Mouse (Mus musculus) kidney, embryonic 15.5 days (tissue): ENCODE measurements at regions not wholly inside any gene's neighbourhood (a gene's known extent, or its start where the extent isn't known, plus 50 kb on each side); places are given as distances from the start of the nearest gene placed in this dataset.
A peak's percentile ranks its signal among the peaks of the same experiment; 100 is the strongest.
"Not testable (repeated sequence)": the region's sequence is repeated elsewhere in the genome, so short reads cannot be mapped to it uniquely, and the experiment has no call there.

Experiments
- ATAC-seq: fragments of 200-750 bp; cut with Nextera tagmentation; replicated peaks from 2 replicates; pipeline ENCODE4 v1.8.0; 2017; ENCODE audit warnings: moderate TSS enrichment; ENCODE audit not compliant: low FRiP score
- H3K27ac ChIP-seq: fragments of 300-500 bp; sonication (generic); 2 replicates; pipeline ENCODE4 v1.5.1; 2015; ENCODE audit warnings: mild to moderate bottlenecking, inconsistent platforms
- H3K27me3 ChIP-seq: fragments of 300-500 bp; sonication (generic); 2 replicates; pipeline ENCODE4 v1.6.1; 2015; ENCODE audit warnings: inconsistent platforms
- H3K36me3 ChIP-seq: fragments of 300-500 bp; sonication (generic); 2 replicates; pipeline ENCODE4 v1.6.1; 2015; ENCODE audit warnings: inconsistent platforms
- H3K4me1 ChIP-seq: fragments of 300-500 bp; sonication (generic); 2 replicates; pipeline ENCODE4 v1.6.1; 2015; ENCODE audit warnings: inconsistent platforms
- H3K4me2 ChIP-seq: fragments of 300-500 bp; sonication (generic); 2 replicates; pipeline ENCODE4 v1.6.1; 2015; ENCODE audit warnings: moderate library complexity, mild to moderate bottlenecking, inconsistent platforms
- H3K4me3 ChIP-seq: fragments of 300-500 bp; sonication (generic); replicated peaks from 2 replicates; pipeline ENCODE4 v1.5.1; 2015; ENCODE audit warnings: mild to moderate bottlenecking, inconsistent platforms
- H3K9ac ChIP-seq: fragments of 300-500 bp; sonication (generic); 2 replicates; pipeline ENCODE4 v1.6.1; 2015; ENCODE audit warnings: mild to moderate bottlenecking, inconsistent platforms
- H3K9me3 ChIP-seq: fragments of 300-500 bp; sonication (generic); replicated peaks from 2 replicates; pipeline ENCODE4 v1.6.1; 2016; ENCODE audit warnings: inconsistent platforms
- WGBS: fragments of 180-500 bp; shearing (Covaris S2); methylation state at CpG from one replicate; pipeline ENCODE4 v1.1.7; 2015; ENCODE audit warnings: mixed read lengths; 5-methylcytosine and 5-hydroxymethylcytosine counted together

DNA sequence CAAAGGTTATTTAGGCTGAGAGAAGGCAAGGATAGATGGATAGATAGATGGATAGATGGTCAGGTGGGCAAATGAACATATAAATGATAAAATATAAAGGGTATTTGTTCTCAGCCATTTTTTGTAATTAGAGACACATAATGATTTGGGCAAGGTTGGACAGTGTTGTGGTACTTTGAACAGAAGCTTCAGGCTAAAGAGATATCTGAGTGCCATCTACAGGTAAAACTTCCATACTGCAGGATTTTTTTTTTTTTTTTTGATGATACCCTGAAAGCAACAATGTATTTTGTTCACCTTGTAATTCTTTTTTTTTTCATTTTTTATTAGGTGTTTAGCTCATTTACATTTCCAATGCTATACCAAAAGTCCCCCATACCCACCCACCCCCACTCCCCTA is 110.1 kb upstream of the Trabd2b start:
- H3K27me3 ChIP-seq = peaks cover 6% of the 10 kb centered on the region; the same call in 1 of the 2 replicates
- no peaks in the 10 kb centered on the region for H3K9me3 ChIP-seq
- ATAC-seq = no peak
- no peak overlapping the region for H3K27ac ChIP-seq
- no peak overlapping the region for H3K4me3 ChIP-seq
- no peaks in the 10 kb centered on the region for H3K36me3 ChIP-seq
- no peaks in the 10 kb centered on the region for H3K4me1 ChIP-seq
- H3K4me2 ChIP-seq = no peak overlapping the region
- H3K9ac ChIP-seq = no peak overlapping the region

DNA sequence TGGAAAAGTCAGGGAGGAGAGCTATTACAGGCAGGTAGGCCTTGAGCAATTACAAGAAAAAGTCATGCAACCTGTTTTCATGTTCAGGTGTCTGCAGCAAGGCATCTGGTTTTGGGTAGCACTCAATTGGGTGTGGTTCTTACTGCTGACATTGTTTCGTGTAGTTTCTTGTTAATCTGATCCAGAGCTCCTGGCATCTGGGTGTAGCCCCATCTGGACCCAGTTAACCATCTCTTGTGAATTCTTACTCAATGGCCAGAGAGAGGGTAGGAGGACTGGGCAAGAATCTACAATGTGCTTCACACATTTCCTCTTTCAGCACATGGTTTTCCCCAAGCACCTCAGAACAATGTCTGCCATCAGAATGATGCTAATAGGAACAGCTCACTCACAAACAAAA is 108.0 kb upstream of the Trabd2b start:
- H3K4me1 ChIP-seq, ATAC-seq, H3K36me3 ChIP-seq, H3K27ac ChIP-seq, H3K9ac ChIP-seq, H3K9me3 ChIP-seq, H3K4me2 ChIP-seq, H3K4me3 ChIP-seq: not testable (repeated sequence)
- peaks cover 20% of the 10 kb centered on the region for H3K27me3 ChIP-seq
- 65% methylated on average over 1 of the region's 1 CpGs for WGBS

DNA sequence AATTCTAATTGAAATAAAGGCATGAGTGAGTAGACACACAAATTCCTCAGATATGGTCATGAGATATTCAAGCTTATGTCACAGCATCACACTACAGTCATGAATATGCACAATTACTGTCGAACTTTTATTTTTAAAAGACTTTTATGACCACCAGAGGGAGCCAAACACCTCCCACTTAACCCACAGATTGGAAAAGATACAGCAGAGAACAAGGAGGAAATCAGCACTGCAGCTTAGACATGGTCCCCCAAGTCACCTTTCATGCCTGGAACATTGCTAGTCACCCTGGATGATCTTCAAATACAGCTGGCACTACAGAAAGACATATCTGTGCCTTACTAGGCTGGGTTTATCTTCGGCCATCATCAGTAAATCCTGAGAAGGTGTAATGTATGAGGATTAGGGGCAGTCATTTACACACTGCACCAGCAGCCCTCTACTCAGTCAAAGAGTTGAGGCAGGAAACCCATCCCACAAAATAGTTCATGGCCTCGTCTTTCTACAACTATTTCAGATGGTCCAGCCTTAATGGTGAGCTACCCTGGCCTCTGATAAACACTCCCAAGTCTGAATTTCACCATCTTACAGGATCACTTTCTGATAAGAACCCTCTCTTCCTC is 106.0 kb upstream of the Trabd2b start:
- Histone ChIP-seq H3K4me3 (no peak overlapping the region), H3K27me3 (peaks cover 20% of the 10 kb centered on the region), H3K4me1 (peaks cover 13% of the 10 kb centered on the region), H3K27ac (no peak overlapping the region), H3K9me3 (no peaks in the 10 kb centered on the region), H3K4me2 (no peak overlapping the region), H3K36me3 (no peaks in the 10 kb centered on the region), H3K9ac (no peak overlapping the region)
- 41% methylated on average over 3 of the region's 3 CpGs for WGBS
- no peak for ATAC-seq

DNA sequence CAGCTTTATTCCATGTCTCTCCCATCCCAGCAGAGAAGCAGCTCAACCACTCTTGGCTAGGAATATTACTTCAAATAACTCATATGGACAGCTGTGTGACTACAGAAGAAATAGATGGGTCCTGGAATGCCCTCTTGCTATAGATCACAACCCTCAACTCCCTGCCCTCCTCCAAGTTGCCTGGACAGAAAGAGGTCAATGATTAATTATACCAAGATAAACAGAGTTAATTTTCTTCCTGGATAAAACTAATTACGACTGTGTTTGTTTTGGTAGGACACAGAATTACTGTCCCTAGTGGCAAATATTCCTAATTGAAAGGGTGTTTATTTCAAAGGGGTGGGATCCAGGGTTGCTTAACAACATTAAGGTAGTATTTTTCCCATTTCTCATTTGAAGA is 101.9 kb upstream of the Trabd2b start:
- Histone ChIP-seq H3K9ac (no peak overlapping the region), H3K4me1 (peaks cover 16% of the 10 kb centered on the region), H3K4me3 (no peak overlapping the region), H3K27ac (no peak overlapping the region), H3K27me3 (peaks cover 20% of the 10 kb centered on the region), H3K9me3 (no peaks in the 10 kb centered on the region), H3K4me2 (no peak overlapping the region), H3K36me3 (no peaks in the 10 kb centered on the region)
- WGBS = 15% methylated on average over 1 of the region's 1 CpGs
- ATAC-seq = peak; percentile 70

DNA sequence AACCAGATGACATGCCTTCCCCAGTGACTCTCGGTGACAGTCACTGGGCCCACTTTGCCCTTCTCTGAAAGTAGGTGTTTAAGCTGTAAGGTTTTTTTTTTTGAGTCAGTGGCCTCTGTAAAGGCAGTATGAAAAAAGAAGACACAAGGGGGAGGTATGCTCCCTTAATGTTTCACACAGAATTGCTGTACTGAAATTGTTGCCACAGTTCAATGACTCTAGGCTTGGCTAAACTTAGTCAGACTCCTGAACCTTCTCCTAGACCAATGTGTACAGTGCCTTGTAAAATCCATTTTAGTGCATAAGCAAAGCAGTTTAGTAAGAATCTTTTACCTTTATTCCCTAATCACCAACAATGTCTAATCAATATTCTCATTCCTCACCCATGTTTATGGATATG is 99.0 kb upstream of the Trabd2b start:
- Histone ChIP-seq H3K9ac (no peak overlapping the region), H3K4me3 (no peak overlapping the region), H3K4me2 (no peak overlapping the region), H3K4me1 (peaks cover 16% of the 10 kb centered on the region), H3K27ac (no peak overlapping the region), H3K9me3 (no peaks in the 10 kb centered on the region), H3K36me3 (no peaks in the 10 kb centered on the region), H3K27me3 (peaks cover 16% of the 10 kb centered on the region; the same call in 1 of the 2 replicates)
- ATAC-seq = no peak
- WGBS = 59% methylated on average over 1 of the region's 1 CpGs

DNA sequence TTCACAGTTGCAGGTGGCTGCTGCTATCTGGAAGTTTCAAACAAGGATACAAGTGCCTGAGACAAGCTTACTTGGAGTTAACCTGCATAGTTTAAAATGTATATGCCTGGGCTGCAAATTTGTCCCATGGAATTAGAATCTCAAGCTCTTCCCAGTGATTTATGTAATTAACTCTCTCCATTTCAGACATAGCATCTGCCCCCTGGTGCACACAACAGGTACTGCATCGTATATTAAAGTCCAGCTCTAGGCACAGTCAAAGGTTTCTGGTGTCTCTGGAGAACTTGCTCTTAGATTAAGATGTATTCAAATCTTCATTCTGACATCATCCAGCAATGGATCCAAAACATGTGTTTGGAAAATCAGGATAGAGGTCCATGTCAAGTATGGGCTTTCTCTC is 98.0 kb upstream of the Trabd2b start:
- ATAC-seq = no peak
- H3K27me3 ChIP-seq = peaks cover 9% of the 10 kb centered on the region; the same call in 1 of the 2 replicates
- no peak overlapping the region for H3K4me2 ChIP-seq
- H3K9me3 ChIP-seq = no peaks in the 10 kb centered on the region
- H3K9ac ChIP-seq = no peak overlapping the region
- H3K27ac ChIP-seq = no peak overlapping the region
- no peak overlapping the region for H3K4me3 ChIP-seq
- peaks cover 16% of the 10 kb centered on the region for H3K4me1 ChIP-seq
- 10% methylated on average over 1 of the region's 1 CpGs for WGBS
- no peaks in the 10 kb centered on the region for H3K36me3 ChIP-seq

DNA sequence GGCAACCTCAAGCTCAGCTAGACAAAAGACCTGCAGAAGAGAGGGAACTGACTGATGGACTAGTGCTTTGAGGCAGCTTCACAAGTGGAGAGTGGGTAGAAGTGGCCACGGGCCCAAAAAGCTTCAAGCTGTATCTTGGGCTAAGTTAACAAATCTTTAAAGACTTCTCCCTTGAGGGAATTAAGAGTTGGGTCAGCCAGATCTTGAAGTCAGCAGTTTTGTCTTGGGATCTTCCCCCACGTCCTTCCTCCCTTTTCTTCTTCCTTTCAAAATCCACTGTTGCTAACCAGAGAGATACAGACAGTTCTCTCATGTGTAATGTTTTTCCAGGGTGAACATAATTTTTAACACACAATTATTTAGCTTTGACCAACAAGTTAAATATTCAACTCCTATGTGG is 91.5 kb upstream of the Trabd2b start:
- WGBS = 55% methylated on average over 2 of the region's 2 CpGs
- H3K4me3 ChIP-seq = no peak overlapping the region
- no peaks in the 10 kb centered on the region for H3K9me3 ChIP-seq

DNA sequence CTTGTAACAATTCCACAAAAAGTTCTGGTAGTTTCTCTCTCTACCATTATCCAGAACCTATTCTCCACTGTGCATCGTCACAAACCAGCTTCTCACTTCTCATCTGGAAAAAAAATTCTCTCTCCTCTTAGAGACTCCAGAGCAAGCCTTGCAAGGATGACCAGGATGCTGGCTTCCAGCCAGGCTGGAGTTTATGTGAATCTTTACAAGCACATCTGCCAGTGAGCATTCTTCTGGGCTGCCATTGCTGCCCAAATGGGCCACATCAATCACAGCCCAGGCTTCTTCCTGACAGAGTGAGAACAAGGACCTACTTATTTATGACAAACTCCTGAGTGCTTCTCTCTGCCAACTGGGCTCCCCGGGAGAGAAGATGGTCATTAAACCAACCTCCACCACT is 91.0 kb upstream of the Trabd2b start:
- no peak overlapping the region for H3K27ac ChIP-seq
- H3K27me3 ChIP-seq = peaks cover 37% of the 10 kb centered on the region
- H3K4me1 ChIP-seq = no peaks in the 10 kb centered on the region
- H3K4me3 ChIP-seq = no peak overlapping the region
- H3K9ac ChIP-seq = no peak overlapping the region
- H3K4me2 ChIP-seq = no peak overlapping the region
- 0 out of 2 replicates have a peak, but pooled peaks have one; percentile 12 for ATAC-seq
- 41% methylated on average over 2 of the region's 2 CpGs for WGBS
- H3K9me3 ChIP-seq = no peaks in the 10 kb centered on the region
- H3K36me3 ChIP-seq = no peaks in the 10 kb centered on the region

More for the DNA sequence above, 91.5 kb upstream of the Trabd2b start:
- ATAC-seq = no peak
- Histone ChIP-seq H3K36me3 (no peaks in the 10 kb centered on the region), H3K4me2 (no peak overlapping the region), H3K9ac (no peak overlapping the region), H3K27me3 (peaks cover 32% of the 10 kb centered on the region), H3K4me1 (no peaks in the 10 kb centered on the region), H3K27ac (no peak overlapping the region)

DNA sequence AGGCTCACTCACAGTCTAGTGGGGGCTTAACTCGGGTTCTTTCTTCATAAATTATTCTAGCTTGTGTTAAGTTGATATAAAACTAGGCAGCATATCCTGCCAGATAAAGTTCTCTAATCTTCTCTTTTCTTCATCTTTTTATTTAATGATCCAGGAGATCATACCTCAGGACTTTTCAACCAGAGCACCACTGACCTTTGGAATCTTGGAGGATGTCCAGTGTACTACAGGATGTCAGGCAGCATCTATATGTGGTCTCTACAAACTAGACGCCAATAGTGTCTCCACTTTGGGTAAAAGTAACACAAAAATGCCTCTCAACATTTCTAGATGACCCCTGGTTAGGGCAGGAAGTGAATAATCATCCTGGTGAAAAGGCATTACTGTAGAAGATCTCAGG is 89.4 kb upstream of the Trabd2b start:
- no peaks in the 10 kb centered on the region for H3K36me3 ChIP-seq

DNA sequence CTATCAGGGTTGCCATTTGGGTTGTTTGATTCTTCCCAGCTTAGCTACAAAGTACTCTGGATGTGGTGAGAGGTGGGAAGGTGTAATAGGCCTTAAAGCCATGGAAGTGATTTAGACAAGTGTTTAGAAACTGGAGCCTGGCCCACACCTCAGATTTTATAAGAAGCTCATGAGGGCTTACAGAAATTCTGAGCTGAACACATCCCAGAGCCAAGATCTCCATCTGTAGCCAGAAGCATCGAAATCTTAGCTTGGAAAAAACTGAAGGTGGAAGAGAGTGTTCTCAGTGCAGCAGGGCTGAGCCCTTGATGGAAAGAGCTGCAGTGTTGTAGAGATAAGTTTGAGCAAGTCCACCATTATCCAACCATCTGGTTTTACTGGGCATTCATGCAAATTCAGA is 86.4 kb upstream of the Trabd2b start:
- 80% methylated on average over 1 of the region's 1 CpGs for WGBS
- no peak overlapping the region for H3K4me2 ChIP-seq
- no peak overlapping the region for H3K9ac ChIP-seq
- no peak overlapping the region for H3K4me3 ChIP-seq
- H3K4me1 ChIP-seq = peaks cover 13% of the 10 kb centered on the region
- H3K9me3 ChIP-seq = no peaks in the 10 kb centered on the region
- peaks cover 26% of the 10 kb centered on the region for H3K27me3 ChIP-seq
- no peaks in the 10 kb centered on the region for H3K36me3 ChIP-seq
- ATAC-seq = no peak
- no peak overlapping the region for H3K27ac ChIP-seq

More for the DNA sequence above, 89.4 kb upstream of the Trabd2b start:
- Histone ChIP-seq H3K9me3 (no peaks in the 10 kb centered on the region), H3K27me3 (peaks cover 29% of the 10 kb centered on the region), H3K27ac (no peak overlapping the region), H3K9ac (no peak overlapping the region), H3K4me1 (peaks cover 9% of the 10 kb centered on the region), H3K4me3 (no peak overlapping the region), H3K4me2 (no peak overlapping the region)
- 80% methylated on average over 2 of the region's 2 CpGs for WGBS
- no peak for ATAC-seq

DNA sequence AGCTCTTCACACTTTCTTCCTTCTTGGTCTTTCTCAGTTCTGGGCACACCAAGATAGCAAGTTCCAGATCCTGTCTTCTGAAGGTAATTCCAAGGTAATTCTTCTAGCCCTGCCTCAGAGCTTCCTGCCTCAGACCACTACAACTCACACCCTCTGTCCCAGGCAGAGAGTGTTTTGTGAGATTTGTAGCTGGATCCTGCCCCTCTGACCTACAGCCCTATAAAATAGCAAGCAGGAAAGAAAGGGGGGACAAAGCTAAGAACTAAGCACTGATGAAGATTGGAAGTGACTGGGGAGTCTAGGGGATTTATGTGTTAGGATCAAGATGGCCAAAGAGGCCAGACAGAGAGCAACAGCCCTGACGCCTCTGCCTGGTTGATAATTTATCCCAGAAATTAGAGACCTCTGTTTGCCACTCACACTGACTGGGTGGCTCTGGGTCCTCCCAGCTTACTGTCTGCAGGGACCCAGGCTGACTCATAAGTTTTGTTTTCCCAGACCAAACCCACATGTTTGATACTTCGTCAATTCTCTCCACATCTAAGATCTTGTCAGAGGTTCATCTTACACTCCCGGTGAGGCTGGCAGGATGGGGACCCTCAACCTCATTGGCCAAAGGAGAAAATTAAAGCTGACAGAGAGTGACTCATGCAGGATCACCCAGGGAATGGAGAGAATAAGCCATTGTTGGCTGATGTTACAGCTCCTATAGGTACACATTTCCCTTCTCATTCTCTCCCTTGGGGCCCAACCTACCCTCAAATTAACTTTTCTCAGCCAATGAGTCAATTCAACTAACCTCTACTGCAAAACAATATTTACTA is 84.8 kb upstream of the Trabd2b start:
- ATAC-seq = peak; percentile 94
- H3K9me3 ChIP-seq = no peaks in the 10 kb centered on the region
- H3K27me3 ChIP-seq = peaks cover 30% of the 10 kb centered on the region
- no peak overlapping the region for H3K4me2 ChIP-seq
- H3K27ac ChIP-seq = no peak overlapping the region; the same call in 1 of the 2 replicates
- no peak overlapping the region for H3K4me3 ChIP-seq
- WGBS = 6% methylated on average over 3 of the region's 3 CpGs
- H3K4me1 ChIP-seq = peaks cover 13% of the 10 kb centered on the region
- no peaks in the 10 kb centered on the region for H3K36me3 ChIP-seq
- H3K9ac ChIP-seq = no peak overlapping the region

DNA sequence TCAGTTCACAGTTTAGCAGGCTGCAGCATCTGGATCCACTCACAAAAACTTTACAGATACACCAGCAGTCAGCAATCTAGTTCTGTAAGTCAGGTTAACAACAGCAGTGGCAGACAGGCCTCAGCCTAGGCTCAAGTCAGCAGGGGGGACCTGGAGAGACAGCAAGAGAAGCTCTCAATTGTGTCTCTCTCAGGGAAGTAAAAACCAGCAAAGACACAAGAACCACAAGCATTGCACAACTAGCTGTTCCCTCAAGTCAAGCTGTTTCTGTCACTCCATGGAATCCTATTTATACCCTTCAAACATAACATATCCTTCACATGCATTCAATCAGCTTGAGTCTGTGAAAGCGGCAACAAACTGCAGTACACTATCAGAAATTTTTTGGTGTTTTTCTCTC is 76.5 kb upstream of the Trabd2b start:
- H3K27me3 ChIP-seq = peaks cover 17% of the 10 kb centered on the region; the same call in 1 of the 2 replicates
- no peak overlapping the region for H3K27ac ChIP-seq
- H3K4me2 ChIP-seq = no peak overlapping the region
- no peaks in the 10 kb centered on the region for H3K9me3 ChIP-seq
- H3K9ac ChIP-seq = no peak overlapping the region
- no peaks in the 10 kb centered on the region for H3K4me1 ChIP-seq
- H3K36me3 ChIP-seq = no peaks in the 10 kb centered on the region
- H3K4me3 ChIP-seq = no peak overlapping the region
- ATAC-seq = no peak
- 91% methylated on average over 1 of the region's 1 CpGs for WGBS
